Mouse (Mus musculus) limb, embryonic 14.5 days (tissue): ENCODE measurements around the gene Glod4. TPM values are rescaled to one million over a fixed set of nuclear protein-coding genes. Genes with fewer than 3 reads are reported as not detected.
A peak's percentile ranks its signal among the peaks of the same experiment; 100 is the strongest.

Experiments used
- ATAC-seq: fragments of 200-750 bp; cut with Nextera tagmentation; 2 replicates; pipeline ENCODE4 v1.8.0; 2017; ENCODE audit warnings: low read depth, moderate number of reproducible peaks, moderate TSS enrichment; ENCODE audit not compliant: low FRiP score
- DNase-seq: peaks from one replicate; pipeline ENCODE4 v3.0.0-alpha.2; 2015; ENCODE audit warnings: low spot score
- H3K27ac ChIP-seq: fragments of 300-500 bp; sonication (generic); replicated peaks from 2 replicates; pipeline ENCODE4 v1.5.1; 2014; ENCODE audit warnings: low read depth, mild to moderate bottlenecking, low read length, moderate library complexity, mixed read lengths
- H3K27me3 ChIP-seq: fragments of 300-500 bp; sonication (generic); 2 replicates; pipeline ENCODE4 v1.6.1; 2014; ENCODE audit warnings: low read length, mixed read lengths; ENCODE audit not compliant: control insufficient read depth, insufficient read depth
- H3K36me3 ChIP-seq: fragments of 300-500 bp; sonication (generic); 2 replicates; pipeline ENCODE4 v1.6.1; 2014; ENCODE audit warnings: mild to moderate bottlenecking, low read length, moderate library complexity, mixed read lengths; ENCODE audit not compliant: control insufficient read depth, insufficient read depth
- H3K4me1 ChIP-seq: fragments of 300-500 bp; sonication (generic); 2 replicates; pipeline ENCODE4 v1.6.1; 2014; ENCODE audit warnings: antibody characterized with exemption, low read length, mixed read lengths; ENCODE audit not compliant: control insufficient read depth, insufficient read depth
- H3K4me2 ChIP-seq: fragments of 300-500 bp; sonication (generic); replicated peaks from 2 replicates; pipeline ENCODE4 v1.6.1; 2014; ENCODE audit warnings: low read depth, mild to moderate bottlenecking, low read length, moderate library complexity; ENCODE audit not compliant: severe bottlenecking
- H3K4me3 ChIP-seq: fragments of 300-500 bp; sonication (generic); replicated peaks from 2 replicates; pipeline ENCODE4 v1.5.1; 2014; ENCODE audit warnings: low read length
- H3K9ac ChIP-seq: fragments of 300-500 bp; sonication (generic); 2 replicates; pipeline ENCODE4 v1.6.1; 2014; ENCODE audit warnings: mild to moderate bottlenecking, low read depth, low read length, moderate library complexity; ENCODE audit not compliant: severe bottlenecking
- H3K9me3 ChIP-seq: fragments of 300-500 bp; sonication (generic); 2 replicates; pipeline ENCODE4 v1.6.1; 2016; ENCODE audit warnings: low read length; ENCODE audit not compliant: control insufficient read depth
- POLR2A ChIP-seq: fragments of 200-500 bp; IDR thresholded peaks from 2 replicates; pipeline ENCODE4 v1.8.0; 2012; ENCODE audit warnings: inconsistent platforms, mild to moderate bottlenecking, moderate library complexity, borderline replicate concordance; ENCODE audit not compliant: insufficient read depth, insufficient read length; ENCODE audit errors: extremely low read depth
- WGBS: fragments of 180-500 bp; shearing (Covaris S2); extraction: QIAGEN DNeasy Blood & Tissue Kit; methylation state at CpG from one replicate; pipeline ENCODE4 v1.1.7; 2014; 5-methylcytosine and 5-hydroxymethylcytosine counted together
- polyA plus RNA-seq, 2 experiments: library from polyadenylated mRNA; depleted of rRNA in 1 of 2; stranded (reverse) in 1 of 2; unstranded in 1 of 2; fragments of >200 nt; fragmentation: Nextera tagmentation in 1 of 2; extraction: Ambion mirVana in 1 of 2; gene quantifications; 2 replicates each; pipeline versions ENCODE4 v1.2.1 to v1.2.3; 2012 to 2014

Glod4 gene
- polyA plus RNA-seq, 2 experiments: 56.2 to 140 TPM

DNA sequence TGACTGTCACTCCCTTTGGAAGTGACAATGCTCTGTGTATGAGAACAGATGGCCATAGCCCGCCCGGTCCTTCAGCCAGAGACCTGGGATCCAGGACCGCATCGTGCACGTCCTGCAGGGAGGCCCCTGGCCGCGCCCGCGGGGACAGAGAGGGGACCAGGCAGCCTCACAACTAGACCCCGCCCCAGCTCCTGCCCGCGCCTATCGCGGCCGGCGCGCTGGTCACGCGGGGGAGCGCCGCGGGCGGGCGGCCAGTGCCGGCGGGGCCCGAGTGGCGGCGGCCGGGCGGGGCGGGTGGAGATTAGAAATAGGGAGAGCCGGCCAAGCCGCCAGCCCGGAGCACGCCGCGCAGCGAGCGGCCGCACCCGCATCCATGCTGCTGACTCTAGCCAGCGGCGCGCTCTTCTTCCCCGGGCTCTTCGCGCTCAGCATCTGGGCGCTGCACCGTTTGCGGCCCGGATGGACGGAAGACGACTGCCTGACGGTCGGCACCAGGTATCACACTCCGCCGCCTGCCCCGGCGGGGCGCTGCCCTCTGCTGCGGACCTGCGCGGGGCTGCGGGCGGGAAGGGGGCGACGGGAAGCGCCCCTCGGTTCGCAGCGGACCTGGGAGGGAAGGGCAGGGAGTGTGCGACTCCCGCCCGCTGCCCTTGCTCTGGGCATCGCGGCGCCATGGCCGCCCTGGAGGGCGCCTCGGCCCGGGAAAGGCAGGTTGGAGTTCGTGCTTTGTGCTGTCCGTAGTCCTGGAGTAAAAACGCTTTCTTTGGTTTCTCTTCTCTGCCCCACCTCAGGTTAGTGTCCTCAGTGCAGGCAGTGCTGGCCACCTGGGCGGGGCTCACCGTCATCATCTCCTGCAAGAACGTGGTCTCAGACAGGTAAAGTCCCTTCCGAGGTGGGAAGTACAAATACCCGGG, 41.5 kb downstream of the Glod4 start:
- DNase-seq: peak; percentile 83
- H3K4me1 ChIP-seq: peaks cover 8% of the 10 kb centered on the region; the same call in 1 of the 2 replicates
- peak; percentile 96 for ATAC-seq
- peak overlapping the region; percentile 94 for H3K4me3 ChIP-seq
- peak; percentile 63; the same call in 1 of the 2 replicates for TF ChIP-seq POLR2A
- no peaks in the 10 kb centered on the region for H3K27me3 ChIP-seq
- H3K9ac ChIP-seq: peak overlapping the region; percentile 78
- H3K4me2 ChIP-seq: peak overlapping the region; percentile 81
- peaks cover 26% of the 10 kb centered on the region for H3K36me3 ChIP-seq
- WGBS: under 1% methylated on average over 46 of the region's 90 CpGs
- no peaks in the 10 kb centered on the region for H3K9me3 ChIP-seq
- H3K27ac ChIP-seq: peak overlapping the region; percentile 59; the same call in 1 of the 2 replicates

DNA sequence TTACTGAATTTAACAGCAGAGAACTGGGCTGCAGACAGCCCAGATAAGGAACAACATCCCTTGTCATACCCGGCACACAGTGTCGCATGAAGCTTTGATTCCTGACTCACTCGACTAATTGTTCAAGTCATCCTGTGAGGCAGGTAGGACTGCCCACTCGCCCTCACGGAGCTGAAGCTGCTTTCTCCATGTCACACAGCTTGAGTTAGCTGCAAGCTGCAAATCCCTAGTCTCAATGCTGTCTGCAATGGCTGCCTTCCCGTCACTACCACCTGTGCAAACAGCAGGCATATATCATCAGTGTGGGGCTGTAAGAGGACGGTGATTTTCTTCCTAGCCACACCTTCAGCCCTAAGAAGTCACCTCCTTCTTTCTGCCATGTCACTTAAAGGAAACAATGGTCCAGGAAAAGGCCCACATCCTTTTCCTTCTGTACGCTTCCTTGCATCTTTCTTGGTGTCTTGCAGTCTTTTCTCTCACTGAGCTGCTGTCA, 46.5 kb downstream of the Glod4 start:
- H3K27ac ChIP-seq: no peak overlapping the region
- no peak overlapping the region for H3K4me2 ChIP-seq
- ATAC-seq (no peak), DNase-seq (no peak)
- H3K27me3 ChIP-seq: no peaks in the 10 kb centered on the region
- TF ChIP-seq POLR2A: no peak
- no peaks in the 10 kb centered on the region for H3K9me3 ChIP-seq
- H3K4me3 ChIP-seq: no peak overlapping the region
- H3K36me3 ChIP-seq: no peaks in the 10 kb centered on the region
- H3K9ac ChIP-seq: no peak overlapping the region
- 0 out of 2 replicates have a peak, but pooled peaks cover 3% of the 10 kb centered on the region for H3K4me1 ChIP-seq
- WGBS: 64% methylated on average over 8 of the region's 8 CpGs

DNA sequence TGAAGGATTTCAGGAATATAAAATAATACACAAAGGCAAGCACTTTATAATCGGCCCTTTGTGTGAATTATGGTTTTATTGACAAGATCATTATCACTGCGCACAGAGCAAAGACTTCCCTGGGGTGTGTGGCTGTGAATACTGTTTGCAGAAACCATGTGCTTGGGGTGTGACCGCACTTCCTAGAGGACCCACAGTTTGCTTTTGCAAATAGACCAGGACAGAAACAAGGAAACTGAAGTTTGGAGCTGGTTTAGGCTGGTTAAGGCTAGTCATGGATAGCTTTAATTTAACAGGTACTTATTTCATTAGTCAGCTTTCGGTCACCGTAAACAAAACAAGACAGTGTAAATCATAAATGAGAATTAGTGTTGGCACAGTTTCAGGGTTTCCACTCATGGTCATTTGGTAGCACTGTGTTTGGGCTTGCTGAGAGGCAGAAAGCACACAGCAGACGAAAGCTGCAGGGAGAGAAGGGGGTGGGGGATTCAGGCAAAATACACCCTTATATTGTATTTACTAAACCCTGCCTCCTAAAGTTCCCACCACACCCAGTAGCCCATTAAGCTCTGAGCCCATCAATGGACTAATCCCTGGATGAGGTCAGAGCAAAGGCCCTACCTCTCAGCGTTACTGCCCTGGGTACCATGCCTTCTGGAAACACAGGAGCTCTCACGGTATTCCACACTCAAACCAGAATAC, 47.1 kb downstream of the Glod4 start:
- no peak for TF ChIP-seq POLR2A
- H3K4me2 ChIP-seq: no peak overlapping the region
- no peak for ATAC-seq
- H3K9me3 ChIP-seq: no peaks in the 10 kb centered on the region
- no peaks in the 10 kb centered on the region for H3K36me3 ChIP-seq
- 56% methylated on average over 8 of the region's 8 CpGs for WGBS
- H3K27ac ChIP-seq: no peak overlapping the region
- 0 out of 2 replicates have a peak, but pooled peaks cover 3% of the 10 kb centered on the region for H3K4me1 ChIP-seq
- DNase-seq: no peak
- no peak overlapping the region for H3K9ac ChIP-seq
- no peaks in the 10 kb centered on the region for H3K27me3 ChIP-seq
- no peak overlapping the region for H3K4me3 ChIP-seq

DNA sequence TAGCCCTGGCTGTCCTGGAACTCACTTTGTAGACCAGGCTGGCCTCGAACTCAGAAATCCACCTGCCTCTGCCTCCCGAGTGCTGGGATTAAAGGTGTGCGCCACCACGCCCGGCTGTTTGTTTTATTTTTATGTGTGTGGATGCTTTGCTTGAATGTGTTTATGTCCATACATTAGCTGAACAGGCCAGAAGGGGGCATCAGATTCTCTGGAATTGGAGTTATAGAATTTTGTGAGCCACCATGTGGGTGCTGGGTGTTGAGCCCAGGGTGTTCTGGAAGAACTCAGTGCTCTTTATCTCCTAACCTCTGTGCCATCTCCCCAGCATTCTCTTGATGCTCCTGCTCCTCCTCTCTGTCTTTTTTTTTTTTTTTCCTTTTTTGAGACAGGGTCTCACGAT, 56.6 kb downstream of the Glod4 start:
- Histone ChIP-seq H3K4me2 (no peak overlapping the region), H3K4me1 (no peaks in the 10 kb centered on the region), H3K27ac (no peak overlapping the region), H3K9me3 (no peaks in the 10 kb centered on the region), H3K4me3 (no peak overlapping the region), H3K9ac (no peak overlapping the region), H3K27me3 (no peaks in the 10 kb centered on the region), H3K36me3 (no peaks in the 10 kb centered on the region)
- no peak for DNase-seq
- TF ChIP-seq POLR2A: no peak
- ATAC-seq: no peak
- WGBS: 86% methylated on average over 6 of the region's 6 CpGs

DNA sequence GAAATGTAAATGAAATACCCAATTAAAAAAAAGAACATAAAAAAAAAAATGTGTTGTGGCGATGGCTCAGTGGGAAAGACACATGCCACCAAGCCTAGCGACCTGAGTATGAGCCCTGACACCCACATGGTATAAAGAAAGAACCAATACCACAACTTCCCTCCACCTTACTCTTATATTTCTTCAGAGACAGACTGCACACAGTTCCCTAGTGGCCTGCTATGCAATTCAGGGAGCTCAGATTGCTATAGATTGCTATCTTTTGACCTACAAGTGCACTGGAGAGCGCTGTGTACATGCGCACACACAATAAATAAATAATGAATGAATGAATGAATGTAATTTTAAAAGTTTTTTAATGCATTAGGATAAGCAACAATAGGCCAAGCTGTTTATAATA, 59.8 kb downstream of the Glod4 start:
- ATAC-seq: no peak
- H3K27ac ChIP-seq: no peak overlapping the region
- 84% methylated on average over 4 of the region's 4 CpGs for WGBS

More for the DNA sequence above, 59.8 kb downstream of the Glod4 start:
- DNase-seq: no peak
- Histone ChIP-seq H3K4me2 (no peak overlapping the region), H3K9me3 (no peaks in the 10 kb centered on the region), H3K36me3 (no peaks in the 10 kb centered on the region), H3K4me3 (no peak overlapping the region), H3K27me3 (no peaks in the 10 kb centered on the region), H3K9ac (no peak overlapping the region), H3K4me1 (peaks cover 4% of the 10 kb centered on the region; the same call in 1 of the 2 replicates)
- no peak for TF ChIP-seq POLR2A
